Mouse (Mus musculus) mouse embryonic stem cell (cell line): ENCODE measurements at regions not wholly inside any gene's neighbourhood (a gene's known extent, or its start where the extent isn't known, plus 50 kb on each side); places are given as distances from the start of the nearest gene placed in this dataset.

Source experiments
- in situ Hi-C, 2 experiments: fragments of 300-500 bp; cut with MboI; formaldehyde crosslinking; loops; 1 replicate in 1 of 2; 3 replicates in 1 of 2; pipeline ENCODE4 v1.14.3; 2019 to 2020; ENCODE audit warnings: low sequenced_read_pairs in 2 of 2, low pct_unique_long_range_greater_than_20kb in 1 of 2, mixed read lengths in 1 of 2; ENCODE audit not compliant: unreplicated experiment in 1 of 2

GRCm38 (mm10) chr2:51566554-51567246 is 60.6 kb upstream of the Tas2r134 start:
- in situ Hi-C loops: no loop called here

GRCm38 (mm10) chr2:51563881-51564280 is 63.4 kb upstream of the Tas2r134 start:
- in situ Hi-C loops: no loop called here

- in situ Hi-C loops: no loop called here
Measured at GRCm38 (mm10) chr2:51563240-51563639, 64.1 kb upstream of the Tas2r134 start.

GRCm38 (mm10) chr2:51550863-51551262 is 76.4 kb upstream of the Tas2r134 start:
- in situ Hi-C loops: no loop called here

- in situ Hi-C loops: loop anchor here in 1 of 2 experiments (25.0 kb wide), 1 partner anchor 363 kb away; no protein-coding TSS in a partner anchor
Measured at GRCm38 (mm10) chr2:51549125-51549524, 78.2 kb upstream of the Tas2r134 start.

- in situ Hi-C loops: loop anchor here in 1 of 2 experiments (25.0 kb wide), 1 partner anchor 366 kb away; no protein-coding TSS in a partner anchor
Measured at GRCm38 (mm10) chr2:51546181-51546580, 81.1 kb upstream of the Tas2r134 start.

- in situ Hi-C loops: loop anchor here in 1 of 2 experiments (25.0 kb wide), 1 partner anchor 368 kb away; no protein-coding TSS in a partner anchor
Measured at GRCm38 (mm10) chr2:51543949-51544348, 83.4 kb upstream of the Tas2r134 start.

GRCm38 (mm10) chr2:51542272-51542671 is 85.0 kb upstream of the Tas2r134 start:
- in situ Hi-C loops: loop anchor here in 1 of 2 experiments (25.0 kb wide), 1 partner anchor 370 kb away; no protein-coding TSS in a partner anchor

GRCm38 (mm10) chr2:51532709-51533414 is 94.4 kb upstream of the Tas2r134 start:
- in situ Hi-C loops: loop anchor here in 1 of 2 experiments (25.0 kb wide), 1 partner anchor 379 kb away; no protein-coding TSS in a partner anchor

GRCm38 (mm10) chr2:51531106-51531839 is 96.0 kb upstream of the Tas2r134 start:
- in situ Hi-C loops: loop anchor here in 1 of 2 experiments (25.0 kb wide), 1 partner anchor 381 kb away; no protein-coding TSS in a partner anchor

GRCm38 (mm10) chr2:51522766-51523165 is 104.5 kb upstream of the Tas2r134 start:
- in situ Hi-C loops: no loop called here

GRCm38 (mm10) chr2:51509220-51510011 is 117.9 kb upstream of the Tas2r134 start:
- in situ Hi-C loops: no loop called here

- in situ Hi-C loops: no loop called here
Measured at GRCm38 (mm10) chr2:51497896-51498295, 129.4 kb upstream of the Tas2r134 start.

GRCm38 (mm10) chr2:51473753-51474152 is 153.6 kb upstream of the Tas2r134 start:
- in situ Hi-C loops: loop anchor here in 1 of 2 experiments (25.0 kb wide), 1 partner anchor 589 kb away; the partner anchor contains the start of gene Rif1

GRCm38 (mm10) chr2:51467027-51467694 is 160.2 kb upstream of the Tas2r134 start:
- in situ Hi-C loops: loop anchor here in 1 of 2 experiments (25.0 kb wide), 1 partner anchor 595 kb away; the partner anchor contains the start of gene Rif1

- in situ Hi-C loops: loop anchor here in 1 of 2 experiments (25.0 kb wide), 1 partner anchor 596 kb away; the partner anchor contains the start of gene Rif1
Measured at GRCm38 (mm10) chr2:51466003-51466402, 161.3 kb upstream of the Tas2r134 start.

- in situ Hi-C loops: loop anchor here in 1 of 2 experiments (25.0 kb wide), 1 partner anchor 597 kb away; the partner anchor contains the start of gene Rif1
Measured at GRCm38 (mm10) chr2:51465576-51465975, 161.7 kb upstream of the Tas2r134 start.
